Mouse (Mus musculus): Measurements from ENCODE around the gene Atp2a2. TPM values are rescaled to one million over a fixed set of nuclear protein-coding genes. Genes with fewer than 3 reads are reported as not detected.
"Not testable (repeated sequence)": the region's sequence is repeated elsewhere in the genome, so short reads cannot be mapped to it uniquely, and the experiment has no call there.

Atp2a2 gene
- polyA plus RNA-seq, 1 experiment = 1.3 TPM

DNA sequence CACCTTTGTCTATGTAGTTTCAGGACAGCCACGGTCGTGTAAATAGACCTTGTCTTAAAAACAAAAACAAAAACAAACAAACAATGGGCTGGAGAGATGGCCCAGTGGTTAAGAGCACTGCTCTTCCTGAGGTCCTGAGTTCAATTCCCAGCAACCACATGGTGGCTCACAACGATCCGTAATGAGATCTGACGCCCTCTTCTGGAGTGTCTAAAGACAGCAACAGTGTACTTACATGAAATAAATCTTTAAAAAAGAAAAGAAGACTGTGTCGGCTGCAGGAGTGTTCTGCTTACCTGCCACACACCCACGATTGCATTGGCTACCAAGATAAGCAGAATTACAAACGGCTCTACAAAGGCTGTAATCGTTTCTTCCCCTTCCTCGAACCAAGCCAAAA lies 10.6 kb downstream of the Atp2a2 start:
- Histone ChIP-seq H3K36me3 (ENCODE audit: control insufficient read depth) (peaks cover 99% of the 10 kb centered on the region), H3K27me3 (ENCODE audit: control insufficient read depth) (no peaks in the 10 kb centered on the region), H3K9me3 (ENCODE audit: control insufficient read depth, low read length) (no peaks in the 10 kb centered on the region), H3K4me3 (replicated peaks) (no peak overlapping the region), H3K4me1 (ENCODE audit: control insufficient read depth) (no peaks in the 10 kb centered on the region; the same call in 1 of the 2 replicates)
- TF ChIP-seq TAL1 (IDR thresholded peaks at IDR 0.05; ENCODE audit: low read length) = no peak
- TF ChIP-seq GATA1 (IDR thresholded peaks at IDR 0.05; ENCODE audit: low read length) = no peak

DNA sequence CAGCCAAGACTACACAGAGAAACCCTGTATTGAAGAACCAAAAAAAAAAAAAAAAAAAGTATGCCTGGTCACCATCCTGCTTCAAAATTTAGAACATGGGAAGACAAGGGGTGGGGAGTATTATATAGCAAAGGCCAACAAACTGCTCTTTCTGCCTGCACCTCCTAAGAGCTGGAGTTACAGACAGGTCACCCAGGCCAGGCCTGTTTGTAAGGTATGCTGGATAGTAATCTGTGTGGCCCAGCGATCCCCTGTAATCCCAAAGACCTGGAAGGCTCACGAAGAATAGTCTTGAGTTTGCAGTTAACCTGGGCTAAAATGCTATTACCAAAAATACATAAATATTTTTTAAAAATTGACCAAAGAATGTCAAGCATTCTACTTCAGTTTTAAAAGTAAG lies 11.9 kb downstream of the Atp2a2 start:
- H3K9me3 ChIP-seq (ENCODE audit: control insufficient read depth, low read length) = no peaks in the 10 kb centered on the region
- H3K4me3 ChIP-seq (replicated peaks) = no peak overlapping the region
- H3K27me3 ChIP-seq (ENCODE audit: control insufficient read depth) = no peaks in the 10 kb centered on the region
- peaks cover 99% of the 10 kb centered on the region for H3K36me3 ChIP-seq (ENCODE audit: control insufficient read depth)
- TF ChIP-seq GATA1 (IDR thresholded peaks at IDR 0.05; ENCODE audit: low read length) (no peak), TAL1 (IDR thresholded peaks at IDR 0.05; ENCODE audit: low read length) (no peak)
- H3K4me1 ChIP-seq (ENCODE audit: control insufficient read depth) = no peaks in the 10 kb centered on the region

- no peaks in the 10 kb centered on the region for H3K9me3 ChIP-seq (ENCODE audit: control insufficient read depth, low read length)
- no peaks in the 10 kb centered on the region for H3K4me1 ChIP-seq (ENCODE audit: control insufficient read depth)
- H3K4me3 ChIP-seq (replicated peaks) = no peak overlapping the region
- TF ChIP-seq GATA1 (IDR thresholded peaks at IDR 0.05; ENCODE audit: low read length) (no peak), TAL1 (IDR thresholded peaks at IDR 0.05; ENCODE audit: low read length) (no peak)
- peaks cover 100% of the 10 kb centered on the region for H3K36me3 ChIP-seq (ENCODE audit: control insufficient read depth)
- H3K27me3 ChIP-seq (ENCODE audit: control insufficient read depth) = no peaks in the 10 kb centered on the region
Measured at GRCm38 (mm10) chr5:122487825-122488224, 14.2 kb downstream of the Atp2a2 start.

DNA sequence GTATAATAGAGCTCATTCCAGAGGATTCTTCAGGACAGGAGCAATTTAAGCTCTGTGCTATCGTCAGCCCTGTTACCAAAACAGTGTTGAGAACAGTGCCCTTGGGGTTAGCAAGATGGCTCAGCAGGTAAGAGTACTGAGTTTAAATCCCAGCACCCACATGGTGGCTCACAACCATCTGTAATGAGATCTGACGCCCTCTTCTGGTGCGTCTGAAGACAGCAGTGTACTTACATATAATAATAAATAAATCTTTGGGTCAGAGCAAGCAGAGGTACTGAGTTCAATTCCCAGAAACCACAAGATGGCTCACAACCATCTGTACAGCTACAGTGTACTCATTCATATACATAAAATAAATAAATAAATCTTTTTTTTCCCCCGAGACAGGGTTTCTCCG lies 15.8 kb downstream of the Atp2a2 start:
- peaks cover 100% of the 10 kb centered on the region for H3K36me3 ChIP-seq (ENCODE audit: control insufficient read depth)
- H3K4me1 ChIP-seq (ENCODE audit: control insufficient read depth); H3K4me3 ChIP-seq (replicated peaks); H3K9me3 ChIP-seq (ENCODE audit: control insufficient read depth, low read length); H3K27me3 ChIP-seq (ENCODE audit: control insufficient read depth): not testable (repeated sequence)

DNA sequence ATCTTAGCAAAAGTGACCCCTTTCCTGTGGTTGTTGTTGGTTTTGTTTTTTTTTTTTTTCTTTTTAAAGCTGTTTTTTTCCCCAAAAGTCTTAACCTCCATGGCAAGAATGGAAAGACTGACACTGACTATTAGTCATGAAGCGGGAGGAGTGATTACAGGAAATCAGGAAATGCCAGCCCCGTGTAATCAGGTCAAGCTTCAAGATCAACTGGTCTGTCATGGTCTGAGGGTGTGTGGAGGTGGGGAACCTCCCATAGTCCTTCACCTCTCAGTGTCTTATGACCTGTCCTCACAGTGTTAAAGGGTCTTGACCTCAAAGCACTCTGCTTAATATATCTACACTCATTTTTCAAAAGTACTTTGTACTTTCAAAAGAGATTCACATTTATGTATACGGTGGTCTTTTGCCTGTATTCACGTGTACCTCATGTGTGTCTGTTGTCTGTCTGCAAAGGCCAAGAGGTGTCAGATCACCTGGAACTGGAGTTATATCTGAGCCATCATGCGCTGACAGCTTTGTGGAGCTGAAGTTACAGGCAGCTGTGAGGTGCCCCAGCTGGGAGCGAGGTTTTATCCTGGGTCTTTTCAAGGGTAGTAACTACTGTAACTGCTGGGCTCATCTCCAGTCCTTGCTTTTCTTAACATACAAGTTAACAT lies 19.2 kb downstream of the Atp2a2 start:
- H3K4me3 ChIP-seq (replicated peaks) = no peak overlapping the region
- no peaks in the 10 kb centered on the region for H3K9me3 ChIP-seq (ENCODE audit: control insufficient read depth, low read length)
- H3K36me3 ChIP-seq (ENCODE audit: control insufficient read depth) = peaks cover 92% of the 10 kb centered on the region
- H3K27me3 ChIP-seq (ENCODE audit: control insufficient read depth) = no peaks in the 10 kb centered on the region
- TF ChIP-seq GATA1 (IDR thresholded peaks at IDR 0.05; ENCODE audit: low read length) (no peak), TAL1 (IDR thresholded peaks at IDR 0.05; ENCODE audit: low read length) (no peak)
- H3K4me1 ChIP-seq (ENCODE audit: control insufficient read depth) = no peaks in the 10 kb centered on the region

- H3K36me3 ChIP-seq (ENCODE audit: control insufficient read depth) = peaks cover 92% of the 10 kb centered on the region
- H3K4me3 ChIP-seq (replicated peaks) = no peak overlapping the region
- no peaks in the 10 kb centered on the region for H3K9me3 ChIP-seq (ENCODE audit: control insufficient read depth, low read length)
- peaks cover 6% of the 10 kb centered on the region for H3K4me1 ChIP-seq (ENCODE audit: control insufficient read depth)
- no peaks in the 10 kb centered on the region for H3K27me3 ChIP-seq (ENCODE audit: control insufficient read depth)
- TF ChIP-seq GATA1 (IDR thresholded peaks at IDR 0.05; ENCODE audit: low read length) (no peak), TAL1 (IDR thresholded peaks at IDR 0.05; ENCODE audit: low read length) (no peak)
Measured at GRCm38 (mm10) chr5:122481844-122482243, 20.2 kb downstream of the Atp2a2 start.

GRCm38 (mm10) chr5:122479131-122479530 lies 22.9 kb downstream of the Atp2a2 start:
- H3K4me1 ChIP-seq (ENCODE audit: control insufficient read depth) = peaks cover 7% of the 10 kb centered on the region
- no peak overlapping the region for H3K4me3 ChIP-seq (replicated peaks)
- TF ChIP-seq GATA1 (IDR thresholded peaks at IDR 0.05; ENCODE audit: low read length) (no peak), TAL1 (IDR thresholded peaks at IDR 0.05; ENCODE audit: low read length) (no peak)
- no peaks in the 10 kb centered on the region for H3K9me3 ChIP-seq (ENCODE audit: control insufficient read depth, low read length)
- peaks cover 87% of the 10 kb centered on the region for H3K36me3 ChIP-seq (ENCODE audit: control insufficient read depth)
- no peaks in the 10 kb centered on the region for H3K27me3 ChIP-seq (ENCODE audit: control insufficient read depth)

- peaks cover 87% of the 10 kb centered on the region for H3K36me3 ChIP-seq (ENCODE audit: control insufficient read depth)
Measured at GRCm38 (mm10) chr5:122477492-122477891, 24.5 kb downstream of the Atp2a2 start.

DNA sequence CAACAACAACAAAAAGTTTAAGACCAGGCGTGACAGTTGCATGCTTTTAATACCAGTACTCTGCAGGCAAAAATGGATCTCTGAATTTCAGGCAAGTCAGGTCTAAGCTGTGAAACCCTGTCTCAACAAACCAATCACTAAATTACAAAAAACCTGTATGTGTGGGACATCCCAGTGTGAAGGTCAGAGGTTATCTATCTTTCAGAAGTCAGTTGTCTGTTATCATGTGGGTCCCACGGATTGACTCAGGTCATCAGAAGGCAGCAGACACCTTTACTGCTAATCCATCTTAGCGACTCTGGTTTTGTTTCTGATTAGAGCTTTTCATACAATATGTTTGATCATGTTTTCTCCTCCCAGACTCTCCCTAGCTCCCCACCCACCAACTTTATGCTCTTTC lies 25.9 kb downstream of the Atp2a2 start:
- Histone ChIP-seq H3K36me3 (ENCODE audit: control insufficient read depth) (peaks cover 86% of the 10 kb centered on the region), H3K4me1 (ENCODE audit: control insufficient read depth) (peaks cover 7% of the 10 kb centered on the region)
- TF ChIP-seq GATA1 (IDR thresholded peaks at IDR 0.05; ENCODE audit: low read length) (no peak), TAL1 (IDR thresholded peaks at IDR 0.05; ENCODE audit: low read length) (no peak)

More at GRCm38 (mm10) chr5:122477492-122477891, 24.5 kb downstream of the Atp2a2 start:
- TF ChIP-seq GATA1 (IDR thresholded peaks at IDR 0.05; ENCODE audit: low read length) = no peak
- H3K4me3 ChIP-seq (replicated peaks) = no peak overlapping the region
- no peaks in the 10 kb centered on the region for H3K9me3 ChIP-seq (ENCODE audit: control insufficient read depth, low read length)
- H3K27me3 ChIP-seq (ENCODE audit: control insufficient read depth) = no peaks in the 10 kb centered on the region
- H3K4me1 ChIP-seq (ENCODE audit: control insufficient read depth) = peaks cover 7% of the 10 kb centered on the region

More for the DNA sequence above, 25.9 kb downstream of the Atp2a2 start:
- Histone ChIP-seq H3K4me3 (replicated peaks) (no peak overlapping the region), H3K27me3 (ENCODE audit: control insufficient read depth) (no peaks in the 10 kb centered on the region), H3K9me3 (ENCODE audit: control insufficient read depth, low read length) (no peaks in the 10 kb centered on the region)
